In genomic region chr15:8443926-8444889, GRCm38 (mm10) we compare ENCODE assay signal across 8 mouse cellular contexts. TPM values are rescaled to one million over a fixed set of nuclear protein-coding genes. Genes with fewer than 3 reads are reported as not detected.
DNase-seq lines count a peak whose midpoint lies in the region; ATAC-seq lines count a peak whose summit lies in the region.

Gene Nipbl (minus strand): TSS chr15:8444463.

- H3K4me3 ChIP-seq in heart, embryonic 14.5 days (ENCODE audit: control insufficient read depth in 1 of 2, insufficient read depth in 1 of 2, low read depth in 1 of 2, low read length in 2 of 2), result peak within 1 kb of the TSS; percentile 65 to 97
- H3K4me3 ChIP-seq in liver, embryonic 12.5 days, result peak within 1 kb of the TSS; percentile 88

- ATAC-seq in CD4-positive, CD25-positive, alpha-beta regulatory T cell, adult 4 months, result peak; percentile 60
- ATAC-seq in heart, embryonic 14.5 days (ENCODE audit: insufficient number of reproducible peaks, insufficient read depth, low FRiP score, low read depth), result peak; percentile 82
- ATAC-seq in liver, embryonic 12.5 days, result peak; percentile 80

- WGBS in heart, embryonic 14.5 days, result under 1% methylated on average over 85 of the region's 102 CpGs
- under 1% methylated on average over 88 of the region's 102 CpGs for WGBS in liver, embryonic 12.5 days (ENCODE audit: insufficient replicate concordance)

- peak within 1 kb of the TSS; percentile 99 for H3K9ac ChIP-seq in heart, embryonic 14.5 days (ENCODE audit: low read length)
- peak within 1 kb of the TSS; percentile 99 for H3K9ac ChIP-seq in liver, embryonic 12.5 days

- peak within 1 kb of the TSS; percentile 98 to 99 for H3K27ac ChIP-seq in heart, embryonic 14.5 days (replicated peaks in 1 of 2; ENCODE audit: control insufficient read depth in 1 of 2, insufficient read depth in 1 of 2, low read depth in 2 of 2, low read length in 2 of 2)
- H3K27ac ChIP-seq in liver, embryonic 12.5 days, result peak within 1 kb of the TSS; percentile 99

- peak within 1 kb of the TSS; percentile 90 for H3K4me2 ChIP-seq in heart, embryonic 14.5 days (ENCODE audit: low read length)
- H3K4me2 ChIP-seq in liver, embryonic 12.5 days, result peak within 1 kb of the TSS; percentile 87

- DNase-seq in c-Kit-negative CD71-positive TER-119-positive erythroid progenitor cells, embryonic 14.5 days (ENCODE audit: low read depth, low spot score), result peak; percentile 72
- DNase-seq in fibroblast of lung, adult 2 months (ENCODE audit: low read depth), result peak; percentile 73
- DNase-seq in kidney, postnatal 14 days, result peak; percentile 94
- DNase-seq in naive thymus-derived CD4-positive, alpha-beta T cell, adult 2 months (ENCODE audit: low read depth), result peak; percentile 93
- DNase-seq in splenic B cell, adult 2 months (ENCODE audit: low read depth, low spot score), result peak; percentile 91

- no peaks in the 10 kb centered on the region for H3K9me3 ChIP-seq in heart, embryonic 14.5 days (ENCODE audit: control insufficient read depth, low read length)
- no peaks in the 10 kb centered on the region for H3K9me3 ChIP-seq in liver, embryonic 12.5 days (replicated peaks)

- H3K36me3 ChIP-seq in heart, embryonic 14.5 days (ENCODE audit: control insufficient read depth, insufficient read depth, low read length), result no peaks in the 10 kb centered on the region
- no peaks in the 10 kb centered on the region for H3K36me3 ChIP-seq in liver, embryonic 12.5 days
- H3K36me3 ChIP-seq in splenic B cell, adult 2 months (ENCODE audit: control insufficient read depth, insufficient read depth, low read length, poor library complexity, severe bottlenecking), result no peaks in the 10 kb centered on the region

- H3K27me3 ChIP-seq in heart, embryonic 14.5 days (ENCODE audit: control insufficient read depth, insufficient read depth, low read length), result no peaks in the 10 kb centered on the region
- no peaks in the 10 kb centered on the region for H3K27me3 ChIP-seq in liver, embryonic 12.5 days (replicated peaks)
- H3K27me3 ChIP-seq in splenic B cell, adult 2 months (ENCODE audit: control insufficient read depth, insufficient read depth, low read length, poor library complexity, severe bottlenecking), result no peaks in the 10 kb centered on the region

- H3K4me1 ChIP-seq in heart, embryonic 14.5 days (ENCODE audit: control insufficient read depth in 2 of 2, insufficient read depth in 2 of 2, low read length in 2 of 2), result peaks cover 0 to 16% of the 10 kb centered on the region in 2 experiments; a peak in 3 of 4 replicates
- peaks cover 33% of the 10 kb centered on the region for H3K4me1 ChIP-seq in liver, embryonic 12.5 days

RNA-seq across cellular contexts. Expression of gene Nipbl, which starts in this region (rescaled TPM):
- 10 to 100 TPM; 49.6 to 51.7 TPM for polyA plus RNA-seq in CD4-positive, CD25-positive, alpha-beta regulatory T cell, adult 4 months (2017; shearing (Covaris generic))
- 14.3 and 15.6 TPM in 2 replicates for polyA plus RNA-seq in heart, embryonic 14.5 days (2014; fragmentation: Nextera tagmentation; extraction: Ambion mirVana)
- 10.0 and 10.2 TPM in 2 replicates for polyA plus RNA-seq in liver, embryonic 12.5 days (2016; fragmentation: Nextera tagmentation; extraction: Ambion mirVana)

Comparison
In these comparisons a context has a peak if more than half of its experiments do, and no peak if none do; other contexts are left out.
1. Peak in every context shown above with its lines: DNase-seq, ATAC-seq, H3K4me3 ChIP-seq and H3K27ac ChIP-seq.